Comparison of ENCODE assay signal across 8 mouse cellular contexts in the genomic region with DNA sequence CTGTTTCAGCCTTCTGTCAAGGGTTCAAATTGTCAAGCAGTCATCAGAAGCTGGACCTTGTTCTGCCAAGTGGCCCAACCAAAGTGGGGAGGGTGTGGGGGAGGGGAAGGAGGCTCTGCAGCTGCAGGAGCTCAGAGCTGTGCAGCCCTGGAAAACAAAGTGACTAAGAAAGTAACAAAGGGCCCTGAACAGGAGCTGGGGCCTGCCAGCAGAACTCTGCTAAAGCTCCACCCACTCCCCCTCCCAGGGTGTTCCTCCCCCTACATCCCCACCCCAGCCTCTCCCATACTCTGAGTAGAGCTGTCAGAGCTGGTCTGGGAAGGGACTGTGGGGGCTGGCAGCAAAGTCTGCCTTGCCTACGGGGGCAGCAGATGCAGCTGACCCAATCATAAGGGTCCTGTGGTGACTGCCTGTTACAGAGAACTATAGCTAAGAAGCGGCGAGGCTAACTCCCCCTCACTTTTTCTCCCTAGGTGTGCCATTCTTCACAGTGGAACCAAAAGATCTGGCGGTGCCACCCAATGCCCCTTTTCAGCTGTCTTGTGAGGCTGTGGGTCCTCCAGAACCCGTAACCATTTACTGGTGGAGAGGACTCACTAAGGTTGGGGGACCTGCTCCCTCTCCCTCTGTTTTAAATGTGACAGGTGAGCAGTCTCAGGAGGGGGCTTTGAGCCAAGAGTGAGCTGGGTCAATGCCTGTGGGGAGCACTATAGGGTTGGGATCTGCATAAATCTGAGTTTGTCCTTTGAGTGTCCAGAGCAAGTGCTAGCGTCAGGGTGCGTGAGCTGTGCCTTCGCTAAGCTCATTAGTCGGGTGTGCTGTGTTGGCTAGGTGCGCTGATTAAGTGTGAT. TPM values are rescaled to one million over a fixed set of nuclear protein-coding genes. Genes with fewer than 3 reads are reported as not detected.
A peak's percentile ranks its signal among the peaks of the same experiment; 100 is the strongest.
DNase-seq lines count a peak whose midpoint lies in the region; ATAC-seq and TF ChIP-seq lines count a peak whose summit lies in the region.

No protein-coding gene starts in this region.

- ATAC-seq in hindbrain, embryonic 16.5 days = peak; percentile 64; the same call in 1 of the 2 replicates
- ATAC-seq in stomach, postnatal 0 days (ENCODE audit: low FRiP score, low TSS enrichment) = peak; percentile 69
- ATAC-seq in inflammation-experienced regulatory T-cells, adult 6 months = no peak

- H3K9me3 ChIP-seq in CH12.LX (replicated peaks; ENCODE audit: low read length) = no peaks in the 10 kb centered on the region
- H3K9me3 ChIP-seq in hindbrain, embryonic 16.5 days (ENCODE audit: control insufficient read depth, low read length) = no peaks in the 10 kb centered on the region
- H3K9me3 ChIP-seq in stomach, postnatal 0 days (ENCODE audit: control insufficient read depth, low read length) = no peaks in the 10 kb centered on the region

- in situ Hi-C loops in CH12.LX (cut with MboI; ENCODE audit: low pct_ligation_motif_present, low pct_unique_long_range_greater_than_20kb, low sequenced_read_pairs) = no loop called here

- no peak for TF ChIP-seq CTCF in CH12.LX (conservative IDR thresholded peaks at IDR 0.05 in 1 of 2, IDR thresholded peaks at IDR 0.05 in 1 of 2; ENCODE audit: low read depth in 2 of 2, low read length in 2 of 2)
- TF ChIP-seq CTCF in cortical plate, adult 2 months (IDR thresholded peaks at IDR 0.05; ENCODE audit: extremely low read depth, insufficient read depth, low read length) = no peak
- TF ChIP-seq CTCF in stomach, postnatal 0 days (IDR thresholded peaks at IDR 0.05; ENCODE audit: low read depth) = no peak

- 19% methylated on average over 10 of the region's 10 CpGs for WGBS in hindbrain, embryonic 16.5 days
- WGBS in stomach, postnatal 0 days = 57% methylated on average over 10 of the region's 10 CpGs

- H3K4me3 ChIP-seq in CH12.LX (replicated peaks in 1 of 3; ENCODE audit: low read depth in 2 of 3, low read length in 2 of 3, poor library complexity in 1 of 3) = no peak overlapping the region
- no peak overlapping the region for H3K4me3 ChIP-seq in cortical plate, adult 2 months (ENCODE audit: insufficient read depth, low read length)
- H3K4me3 ChIP-seq in hindbrain, embryonic 16.5 days (ENCODE audit: low read length) = no peak overlapping the region
- no peak overlapping the region for H3K4me3 ChIP-seq in stomach, postnatal 0 days (ENCODE audit: low read depth, low read length)

- no peak for TF ChIP-seq EP300 in CH12.LX (IDR thresholded peaks at IDR 0.05; ENCODE audit: low read length)
- no peak for TF ChIP-seq EP300 in stomach, postnatal 0 days (optimal IDR thresholded peaks at IDR 0.05)

- no peak for TF ChIP-seq RAD21 in CH12.LX (IDR thresholded peaks at IDR 0.05; ENCODE audit: low read depth, low read length)

- no peak overlapping the region for H3K9ac ChIP-seq in CH12.LX (ENCODE audit: insufficient read depth, low read depth)
- H3K9ac ChIP-seq in hindbrain, embryonic 16.5 days (ENCODE audit: low read depth, low read length) = no peak overlapping the region; the same call in 1 of the 2 replicates
- H3K9ac ChIP-seq in stomach, postnatal 0 days (ENCODE audit: low read length) = peak overlapping the region; percentile 27; the same call in 1 of the 2 replicates

- intact Hi-C loops in heart, postnatal 14 days (cut with DNase I) = no loop called here
- intact Hi-C loops in heart, postnatal 36 days (cut with DNase I) = no loop called here

- peak; percentile 37 to 40 for DNase-seq in heart, postnatal 14 days
- DNase-seq in heart, postnatal 36 days = no peak
- peak; percentile 71 for DNase-seq in CH12.LX (ENCODE audit: extremely low read depth)
- DNase-seq in stomach, postnatal 0 days (ENCODE audit: low spot score) = peak; percentile 83
- DNase-seq in adrenal gland, adult (ENCODE audit: inconsistent age in 2 of 2, low spot score in 1 of 2) = no peak

- peaks cover 35 to 75% of the 10 kb centered on the region in 2 experiments for H3K4me1 ChIP-seq in CH12.LX (ENCODE audit: control insufficient read depth in 1 of 2, insufficient read depth in 2 of 2)
- peaks cover 14% of the 10 kb centered on the region for H3K4me1 ChIP-seq in cortical plate, adult 2 months (ENCODE audit: control insufficient read depth, insufficient read depth, low read length)
- peaks cover 35% of the 10 kb centered on the region for H3K4me1 ChIP-seq in hindbrain, embryonic 16.5 days (ENCODE audit: control insufficient read depth, insufficient read depth, low read depth, low read length)
- peaks cover 7% of the 10 kb centered on the region for H3K4me1 ChIP-seq in stomach, postnatal 0 days (replicated peaks; ENCODE audit: control insufficient read depth, insufficient read depth)

- no peaks in the 10 kb centered on the region for H3K79me2 ChIP-seq in CH12.LX (replicated peaks; ENCODE audit: control insufficient read depth, extremely low read depth, insufficient read depth, poor library complexity, severe bottlenecking)

- TF ChIP-seq POLR2A in CH12.LX (IDR thresholded peaks at IDR 0.05; ENCODE audit: low read depth, low read length) = 0 out of 2 replicates have a peak, but pooled peaks have one; percentile 28
- no peak for TF ChIP-seq POLR2A in cortical plate, adult 2 months (IDR thresholded peaks at IDR 0.05; ENCODE audit: extremely low read depth, insufficient read depth, low read length)

- H3K27ac ChIP-seq in CH12.LX (ENCODE audit: insufficient read depth, low read depth) = peak overlapping the region; percentile 17; the same call in 1 of the 2 replicates
- peak overlapping the region; percentile 75 for H3K27ac ChIP-seq in cortical plate, adult 2 months (ENCODE audit: insufficient read depth, low read length)
- peak overlapping the region; percentile 36; the same call in 1 of the 2 replicates for H3K27ac ChIP-seq in hindbrain, embryonic 16.5 days (ENCODE audit: low read depth, low read length)
- peak overlapping the region; percentile 53 for H3K27ac ChIP-seq in stomach, postnatal 0 days (replicated peaks)

- dilution Hi-C loops in CH12.LX (cut with MboI; ENCODE audit: extremely low pct_ligation_motif_present, extremely low pct_unique_long_range_greater_than_20kb, low sequenced_read_pairs) = no loop called here

- H3K27me3 ChIP-seq in CH12.LX (replicated peaks) = peaks cover 5% of the 10 kb centered on the region
- peaks cover 2% of the 10 kb centered on the region; the same call in 1 of the 2 replicates for H3K27me3 ChIP-seq in hindbrain, embryonic 16.5 days (replicated peaks; ENCODE audit: control insufficient read depth, insufficient read depth, low read length)
- H3K27me3 ChIP-seq in stomach, postnatal 0 days (ENCODE audit: control insufficient read depth, insufficient read depth, low read length) = no peaks in the 10 kb centered on the region

- peak overlapping the region; percentile 31; the same call in 1 of the 2 replicates for H3K4me2 ChIP-seq in CH12.LX (ENCODE audit: insufficient read depth, low read depth, poor library complexity, severe bottlenecking)
- no peak overlapping the region for H3K4me2 ChIP-seq in hindbrain, embryonic 16.5 days (ENCODE audit: low read length)
- H3K4me2 ChIP-seq in stomach, postnatal 0 days (replicated peaks; ENCODE audit: low read depth) = peak overlapping the region; percentile 28

- H3K36me3 ChIP-seq in CH12.LX (replicated peaks in 1 of 2; ENCODE audit: control insufficient read depth in 1 of 2, insufficient read depth in 1 of 2, low read length in 1 of 2) = peaks cover 15 to 52% of the 10 kb centered on the region in 2 experiments
- H3K36me3 ChIP-seq in hindbrain, embryonic 16.5 days (ENCODE audit: control insufficient read depth, insufficient read depth, low read length) = peaks cover 3% of the 10 kb centered on the region; the same call in 1 of the 2 replicates
- H3K36me3 ChIP-seq in stomach, postnatal 0 days (ENCODE audit: control insufficient read depth, insufficient read depth, low read length) = peaks cover 4% of the 10 kb centered on the region

TF ChIP-seq in CH12.LX, 34 proteins besides CTCF, POLR2A, EP300 and RAD21 (continues in another document):
- TF ChIP-seq HCFC1 (IDR thresholded peaks at IDR 0.05; ENCODE audit: low read depth, low read length) (no peak), KAT2A (IDR thresholded peaks at IDR 0.05; ENCODE audit: insufficient replicate concordance, low read length) (no peak), UBTF (IDR thresholded peaks at IDR 0.05; ENCODE audit: low read depth, low read length) (no peak), USF2 (conservative IDR thresholded peaks at IDR 0.05; ENCODE audit: low read depth, low read length) (no peak), MXI1 (IDR thresholded peaks at IDR 0.05; ENCODE audit: low read depth, low read length) (no peak; the same call in 1 of the 2 replicates)

RNA-seq across cellular contexts. Expression of a gene that starts 5.5 kb away (rescaled TPM):
- 1 to 10 TPM; 2.1 to 4.5 TPM for total RNA-seq in heart, postnatal 14 days (2021)
- 1 to 10 TPM; 1.7 to 2.4 TPM for total RNA-seq in heart, postnatal 36 days (2021)
- total RNA-seq in CH12.LX (2012; rRNA removed) (31.8 and 39.7 TPM in 2 replicates), CH12.LX (2014; rRNA removed) (19.1 and 20.3 TPM in 2 replicates)
- polyA plus RNA-seq in CH12.LX (2012; ENCODE audit: insufficient read length, low read depth) = 23.7 and 24.7 TPM in 2 replicates
- polyA plus RNA-seq in cortical plate, adult 2 months (2012; rRNA removed) = 164 and 169 TPM in 2 replicates
- polyA plus RNA-seq in hindbrain, embryonic 16.5 days (2015; fragmentation: Nextera tagmentation; extraction: Ambion mirVana) = 28.5 and 30.0 TPM in 2 replicates
- 20.6 and 22.8 TPM in 2 replicates for polyA plus RNA-seq in stomach, postnatal 0 days (2015; fragmentation: Nextera tagmentation; extraction: Ambion mirVana)
- 1 to 10 TPM; 1.5 to 2.1 (median 1.6) TPM for polyA plus RNA-seq in inflammation-experienced regulatory T-cells, adult 6 months (2017; shearing (Covaris generic))

RNA-seq across cellular contexts. Expression of a gene that starts 15.7 kb away (rescaled TPM):
- total RNA-seq in heart, postnatal 14 days (2021) = 10 to 100 TPM; 13.2 to 13.3 TPM
- 10 to 100 TPM; 13.2 to 13.4 TPM for total RNA-seq in heart, postnatal 36 days (2021)
- total RNA-seq in CH12.LX (2012; rRNA removed) (28.9 and 31.8 TPM in 2 replicates), CH12.LX (2014; rRNA removed) (8.5 and 9.0 TPM in 2 replicates)
- 28.7 and 34.7 TPM in 2 replicates for polyA plus RNA-seq in CH12.LX (2012; ENCODE audit: insufficient read length, low read depth)
- 14.6 and 15.4 TPM in 2 replicates for polyA plus RNA-seq in cortical plate, adult 2 months (2012; rRNA removed)
- 16.5 and 19.4 TPM in 2 replicates for polyA plus RNA-seq in hindbrain, embryonic 16.5 days (2015; fragmentation: Nextera tagmentation; extraction: Ambion mirVana)
- 10.1 and 10.4 TPM in 2 replicates for polyA plus RNA-seq in stomach, postnatal 0 days (2015; fragmentation: Nextera tagmentation; extraction: Ambion mirVana)
- 10 to 100 TPM; 13.7 to 20.3 (median 14.9) TPM for polyA plus RNA-seq in inflammation-experienced regulatory T-cells, adult 6 months (2017; shearing (Covaris generic))

RNA-seq across cellular contexts. Expression of a gene that starts 42.8 kb away (rescaled TPM):
- total RNA-seq in heart, postnatal 14 days (2021) = not detected
- total RNA-seq in heart, postnatal 36 days (2021) = not detected
- total RNA-seq in CH12.LX (2012; rRNA removed) (1.3 and 2.3 TPM in 2 replicates), CH12.LX (2014; rRNA removed) (not detected in 2 replicates)
- 0.10 TPM in 1 of 2 replicates, not detected in the other for polyA plus RNA-seq in CH12.LX (2012; ENCODE audit: insufficient read length, low read depth)
- 63.2 and 74.8 TPM in 2 replicates for polyA plus RNA-seq in cortical plate, adult 2 months (2012; rRNA removed)
- 1.6 and 1.7 TPM in 2 replicates for polyA plus RNA-seq in hindbrain, embryonic 16.5 days (2015; fragmentation: Nextera tagmentation; extraction: Ambion mirVana)
- polyA plus RNA-seq in stomach, postnatal 0 days (2015; fragmentation: Nextera tagmentation; extraction: Ambion mirVana) = 2.2 and 2.3 TPM in 2 replicates
- under 1 TPM in 1 of 3 experiments, not detected in 2; 0.15 TPM for polyA plus RNA-seq in inflammation-experienced regulatory T-cells, adult 6 months (2017; shearing (Covaris generic))

Comparison
In these comparisons a context has a peak if more than half of its experiments do, and no peak if none do; other contexts are left out.
1. DNase-seq: peak in heart, postnatal 14 days (2 of 2), CH12.LX (single experiment) and stomach, postnatal 0 days (single experiment); none in heart, postnatal 36 days (0 of 2) and adrenal gland, adult (0 of 2).
2. H3K27ac ChIP-seq: peak in every context shown above with its lines; median percentile 75 in cortical plate, adult 2 months; 53 in stomach, postnatal 0 days; 36 in hindbrain, embryonic 16.5 days; 17 in CH12.LX.
3. RNA of a gene that starts 42.8 kb away (polyA plus RNA-seq): 63.2 to 74.8 TPM in cortical plate, adult 2 months; 2.2 to 2.3 TPM in stomach, postnatal 0 days, 1.6 to 1.7 TPM in hindbrain, embryonic 16.5 days, 0.10 TPM in CH12.LX and 0.15 TPM in inflammation-experienced regulatory T-cells, adult 6 months; every median in the first group is over 10 times any median in the second.